Mouse (Mus musculus): ENCODE data around the gene Rnf217.

DNA sequence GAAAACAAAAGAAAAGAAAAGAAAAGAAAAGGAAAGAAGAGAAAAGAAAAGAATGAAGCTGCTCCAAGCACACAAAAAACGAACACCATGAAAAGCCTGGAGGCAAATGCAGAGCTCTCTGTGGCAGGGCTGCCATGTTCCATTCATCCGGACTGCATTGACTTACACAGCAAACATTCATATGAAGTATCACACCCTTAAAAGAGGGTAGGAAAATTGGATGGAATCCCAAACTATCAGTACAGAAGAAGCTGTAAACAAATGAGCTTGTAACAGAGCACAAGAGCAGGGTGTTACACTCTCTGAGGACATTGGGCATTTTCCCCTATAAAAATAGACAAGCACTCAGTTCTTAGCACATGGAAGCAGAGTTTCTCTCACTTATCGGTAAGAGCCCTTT lies 71.8 kb downstream of the Rnf217 start:
- TF ChIP-seq CTCF (IDR thresholded peaks at IDR 0.05; ENCODE audit: borderline replicate concordance, insufficient read depth, low read depth, low read length), result no peak
- no peak for TF ChIP-seq POLR2A (IDR thresholded peaks at IDR 0.05; ENCODE audit: borderline replicate concordance, insufficient read depth, low read length)

Data from cerebellum, adult 2 months (tissue).